Mouse (Mus musculus) liver, embryonic 14.5 days (tissue): ENCODE results near the gene Zbtb21.

Experiments
- CTCF ChIP-seq: IDR thresholded peaks from 2 replicates; pipeline ENCODE4 v1.5.1; 2016; ENCODE audit warnings: antibody characterized with exemption, low read depth, control low read depth
- EP300 ChIP-seq: IDR thresholded peaks from 2 replicates; pipeline ENCODE4 v1.6.1; 2016; ENCODE audit warnings: antibody characterized with exemption, low read depth

DNA sequence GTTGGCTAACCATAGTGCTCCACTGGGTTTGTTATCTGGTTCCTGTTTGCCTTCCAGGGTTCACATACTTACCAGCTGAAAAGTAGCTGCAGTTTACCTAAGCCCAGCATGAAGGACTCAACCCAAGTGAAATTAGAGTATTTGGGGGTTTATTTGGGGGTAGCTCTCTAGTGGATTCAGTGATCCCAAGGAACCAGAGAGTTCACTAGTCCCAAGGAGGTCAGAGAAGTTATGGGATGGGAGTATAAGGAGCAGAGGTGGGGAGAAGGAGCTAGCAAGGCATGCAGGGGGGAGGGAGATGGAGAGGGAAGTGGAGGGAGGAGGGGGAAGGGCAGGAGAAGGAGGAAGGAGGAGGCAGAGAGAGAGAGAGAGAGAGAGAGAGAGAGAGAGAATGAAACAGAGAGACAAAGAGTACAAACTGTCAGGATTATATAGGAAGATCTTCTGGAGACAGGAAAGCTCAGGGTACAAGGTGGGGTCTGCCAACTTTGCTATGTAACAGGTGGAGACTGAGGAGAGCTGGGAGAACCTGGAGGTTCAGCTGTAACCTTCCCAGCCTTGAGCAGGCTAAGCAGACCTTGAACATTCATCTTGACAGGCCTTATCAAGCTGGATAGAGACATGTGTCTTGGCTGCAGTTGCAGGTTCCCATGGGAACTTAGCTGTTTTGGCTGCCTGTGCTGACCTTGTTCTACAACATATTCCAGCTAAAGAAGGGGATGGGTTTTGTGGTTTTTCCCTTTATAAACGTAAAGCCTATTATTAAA lies 33.6 kb upstream of the Zbtb21 start:
- TF ChIP-seq CTCF: no peak
- TF ChIP-seq EP300: no peak
